Mouse (Mus musculus): ENCODE measurements around the gene Pkd1l2. TPM values are rescaled to one million over a fixed set of nuclear protein-coding genes. Genes with fewer than 3 reads are reported as not detected.

Gene Pkd1l2
- total RNA-seq, 2 experiments from 2014 or later, result 0.17 to 0.39 TPM

DNA sequence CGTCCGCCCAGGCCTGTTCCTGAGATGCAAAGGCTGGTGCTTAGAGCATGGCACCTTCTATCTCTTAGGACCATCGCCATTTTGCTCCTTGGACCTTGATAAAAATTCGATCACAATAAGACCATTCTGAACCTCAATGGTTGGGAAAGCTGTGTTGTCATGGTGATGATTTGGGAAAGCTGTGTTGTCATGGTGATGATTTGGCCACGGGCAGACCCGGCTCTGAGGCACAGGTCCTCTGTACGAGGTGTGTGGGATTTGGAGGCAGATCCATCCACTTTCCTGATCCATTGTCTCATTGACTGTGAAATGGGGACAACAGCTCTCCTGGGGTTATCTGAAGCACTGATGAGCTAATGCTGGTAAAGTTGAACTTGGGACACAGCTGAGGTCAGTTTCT lies 42.4 kb downstream of the Pkd1l2 start:
- ATAC-seq (replicated peaks; ENCODE audit: poor library complexity), result no peak

- ATAC-seq (replicated peaks; ENCODE audit: poor library complexity), result no peak
Measured at GRCm38 (mm10) chr8:117037374-117037935, 44.8 kb downstream of the Pkd1l2 start.

- peak; percentile 82 for ATAC-seq (replicated peaks; ENCODE audit: poor library complexity)
Measured at GRCm38 (mm10) chr8:117033393-117033792, 48.9 kb downstream of the Pkd1l2 start.

DNA sequence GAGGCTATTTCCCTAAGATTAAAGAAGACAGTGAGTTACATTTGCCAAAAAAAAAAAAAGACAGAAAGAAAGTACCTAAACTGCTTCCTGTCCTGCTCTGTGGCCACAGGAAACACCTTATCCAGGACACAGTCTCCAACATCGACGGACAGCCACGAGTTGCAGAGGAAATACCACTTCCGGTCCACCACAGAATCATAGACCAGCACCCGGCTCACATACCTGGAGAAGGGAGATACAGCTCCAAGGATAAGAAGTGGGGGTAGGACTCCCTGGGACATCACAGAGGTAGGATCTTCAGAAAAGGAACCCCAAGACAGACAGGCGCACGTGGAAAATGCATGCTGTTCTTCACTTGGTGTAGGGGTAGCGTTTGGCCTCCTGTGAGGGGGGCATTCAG lies 49.6 kb downstream of the Pkd1l2 start:
- ATAC-seq (replicated peaks; ENCODE audit: poor library complexity), result peak; percentile 39; the same call in 1 of the 2 replicates

GRCm38 (mm10) chr8:117031476-117031875 lies 50.8 kb downstream of the Pkd1l2 start:
- no peak for ATAC-seq (replicated peaks; ENCODE audit: poor library complexity)

- no peak for ATAC-seq (replicated peaks; ENCODE audit: poor library complexity)
Measured at GRCm38 (mm10) chr8:117028686-117029085, 53.6 kb downstream of the Pkd1l2 start.

GRCm38 (mm10) chr8:117027601-117028000 lies 54.6 kb downstream of the Pkd1l2 start:
- ATAC-seq (replicated peaks; ENCODE audit: poor library complexity), result no peak

DNA sequence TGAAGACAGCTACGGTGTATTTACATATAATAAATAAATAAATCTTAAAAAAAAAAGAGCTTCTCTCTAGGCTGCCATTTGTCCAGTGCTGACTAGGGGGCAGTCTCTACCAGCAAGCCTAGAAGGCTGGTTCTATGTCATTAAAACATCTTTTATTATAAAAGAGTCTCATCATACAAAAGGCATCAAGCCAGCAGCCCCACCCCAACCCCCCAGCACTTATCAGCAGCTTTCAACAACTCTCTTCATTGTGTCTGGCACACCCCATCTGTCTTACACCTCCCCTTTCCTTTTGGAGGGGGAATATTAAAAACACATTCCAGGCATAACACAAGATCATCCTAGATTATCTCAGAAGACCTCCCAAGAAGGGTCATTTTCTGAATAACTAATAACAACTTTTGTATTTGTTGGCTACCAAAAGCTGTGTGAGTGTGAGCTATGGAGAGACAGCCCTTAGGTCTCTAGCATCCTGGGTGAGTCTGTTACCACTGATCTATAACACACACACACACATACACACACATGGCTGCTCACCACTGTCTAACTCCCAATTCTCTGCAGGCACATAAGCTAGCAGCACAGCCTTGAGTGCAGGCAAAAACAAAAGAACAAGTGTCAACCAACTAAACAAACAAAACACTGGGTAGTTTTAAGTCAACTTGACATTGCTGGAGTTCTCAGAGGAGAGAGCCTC lies 59.8 kb downstream of the Pkd1l2 start:
- ATAC-seq (replicated peaks; ENCODE audit: poor library complexity), result peak; percentile 80

DNA sequence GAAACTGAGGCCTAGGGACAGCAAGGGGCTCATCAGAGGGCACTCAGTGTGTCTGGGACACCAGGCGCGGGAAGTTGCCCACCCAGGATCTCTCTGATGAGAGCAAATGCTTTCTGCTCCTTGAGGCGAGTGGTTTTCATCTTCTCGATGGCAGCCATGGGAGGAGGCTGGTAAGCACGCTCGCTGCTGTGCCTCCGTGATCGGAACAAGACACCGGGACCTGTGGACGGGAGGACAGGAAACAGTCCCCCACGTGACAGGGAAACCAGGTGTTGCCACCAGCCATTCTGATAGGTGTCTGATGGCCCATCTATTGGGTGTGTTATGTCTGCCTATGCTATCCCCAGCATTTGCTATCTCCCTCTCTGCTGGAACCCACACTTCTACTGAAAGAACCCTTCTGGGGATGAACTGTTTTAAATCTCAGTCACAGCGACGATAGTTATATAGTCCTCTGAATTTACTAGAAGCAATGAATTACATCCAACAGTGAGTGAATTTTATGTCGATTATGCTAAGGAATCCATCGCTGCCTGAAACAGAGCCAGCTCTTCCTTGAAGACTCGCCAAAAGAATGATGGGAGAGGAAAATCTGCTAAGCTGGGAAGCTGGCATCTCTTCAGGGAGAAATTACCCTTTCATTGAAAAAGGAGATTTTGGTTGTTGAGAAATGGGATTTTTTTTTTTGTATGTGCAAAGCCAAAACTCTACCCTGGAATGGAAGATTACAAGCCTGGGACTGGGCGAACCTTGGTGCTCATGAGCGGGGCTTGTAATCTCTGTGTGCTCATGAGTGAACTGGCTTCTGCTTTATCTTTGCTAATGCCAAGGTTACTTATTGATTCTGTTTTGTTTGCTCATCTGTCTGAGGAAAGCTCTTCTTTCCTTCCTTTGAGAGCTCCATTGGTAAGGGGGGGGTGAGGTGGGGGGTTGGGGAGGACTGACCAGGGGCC lies 62.6 kb downstream of the Pkd1l2 start:
- ATAC-seq (replicated peaks; ENCODE audit: poor library complexity), result no peak

DNA sequence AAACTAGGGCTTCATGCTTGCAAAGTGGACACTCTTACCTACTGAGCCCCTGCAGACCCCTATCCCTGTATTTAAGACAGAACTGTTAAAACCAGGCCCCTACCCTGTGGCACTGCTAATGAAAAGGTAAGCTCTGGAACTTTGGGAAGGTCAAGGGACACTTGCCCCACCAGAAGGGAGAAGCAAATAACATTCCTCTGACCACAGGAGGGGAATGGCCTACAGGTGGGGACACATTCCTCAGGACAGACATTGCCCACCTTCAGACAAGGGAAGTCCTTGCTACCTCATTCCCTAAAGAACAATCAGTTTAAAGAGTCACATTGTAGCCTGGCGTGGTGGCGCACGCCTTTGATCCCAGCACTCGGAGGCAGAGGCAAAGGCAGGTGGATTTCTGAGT lies 64.4 kb downstream of the Pkd1l2 start:
- no peak for ATAC-seq (replicated peaks; ENCODE audit: poor library complexity)

DNA sequence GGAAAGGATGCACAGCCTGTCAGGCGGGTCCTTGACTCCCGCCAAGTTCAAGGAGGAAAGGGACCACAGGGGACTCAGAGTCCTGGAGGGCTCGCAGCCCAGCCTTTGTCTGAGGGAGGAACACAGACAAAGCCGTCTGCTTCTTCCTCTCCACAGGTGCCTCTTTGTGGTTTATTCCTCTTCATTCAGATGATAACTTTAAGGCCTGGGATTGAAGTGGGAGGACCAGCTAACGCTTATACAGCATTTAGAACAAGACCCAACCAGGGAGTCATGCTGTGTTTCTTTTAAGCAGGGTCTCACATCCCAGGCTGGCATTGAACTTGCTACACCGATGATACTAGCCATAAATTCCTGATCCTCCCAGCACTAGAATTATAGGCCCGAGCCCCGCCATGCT lies 65.2 kb downstream of the Pkd1l2 start:
- no peak for ATAC-seq (replicated peaks; ENCODE audit: poor library complexity)

- no peak for ATAC-seq (replicated peaks; ENCODE audit: poor library complexity)
Measured at GRCm38 (mm10) chr8:117015670-117016069, 66.6 kb downstream of the Pkd1l2 start.

DNA sequence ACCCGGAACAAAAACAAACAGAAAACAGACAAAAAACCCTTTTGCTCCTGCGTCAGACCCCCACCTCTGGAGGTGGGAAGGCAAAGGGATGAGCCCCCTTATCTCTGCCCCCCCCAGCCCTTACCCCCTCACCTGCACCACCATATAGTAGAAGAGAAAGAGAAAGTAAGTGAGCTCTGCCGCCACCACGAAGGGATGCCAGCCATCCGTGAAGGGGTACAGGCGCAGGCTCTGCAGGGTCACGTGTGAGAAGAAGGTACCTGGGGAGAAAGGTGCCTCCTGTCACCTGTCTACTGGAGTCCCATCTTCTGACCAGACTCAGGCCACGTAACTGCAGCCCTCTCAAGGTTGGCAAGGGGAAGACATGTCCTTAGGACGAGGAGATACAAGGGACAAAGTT lies 70.9 kb downstream of the Pkd1l2 start:
- ATAC-seq (replicated peaks; ENCODE audit: poor library complexity), result no peak

DNA sequence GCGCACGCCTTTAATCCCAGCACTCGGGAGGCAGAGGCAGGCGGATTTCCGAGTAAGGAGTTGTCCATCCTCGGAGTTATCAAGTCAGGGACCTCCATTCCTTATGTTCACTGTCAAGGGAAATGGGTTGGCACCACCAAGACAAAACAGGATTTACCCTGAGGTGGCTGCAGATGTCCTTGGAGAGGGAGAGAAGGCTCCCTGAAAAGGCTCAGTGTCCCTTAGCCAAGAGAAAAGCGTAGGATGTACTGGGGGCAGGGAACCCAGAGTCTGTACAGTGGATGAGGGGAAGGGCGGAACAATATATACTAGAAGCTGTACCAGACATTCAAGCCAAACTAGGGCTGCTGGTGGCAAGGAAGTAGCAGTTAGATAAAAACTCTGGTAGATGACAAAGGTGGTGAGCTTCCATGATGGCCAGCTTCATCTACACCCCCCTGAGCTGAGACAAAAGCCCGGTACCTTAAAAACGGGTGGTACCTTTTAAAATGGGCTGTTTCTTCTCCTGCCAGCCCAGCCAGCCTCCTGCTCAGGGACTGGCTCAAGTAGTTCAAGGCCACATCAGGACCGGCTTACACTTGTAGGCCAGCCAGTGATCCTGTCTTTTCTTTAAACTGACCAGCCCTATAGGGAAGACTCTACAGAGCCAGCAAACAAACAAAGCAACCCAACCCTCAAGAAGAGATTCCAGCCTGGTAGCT lies 88.1 kb downstream of the Pkd1l2 start:
- no peak for ATAC-seq (replicated peaks; ENCODE audit: poor library complexity)

- peak; percentile 96 for ATAC-seq (replicated peaks; ENCODE audit: poor library complexity)
Measured at GRCm38 (mm10) chr8:116993095-116993867, 89.0 kb downstream of the Pkd1l2 start, which contains the start of gene Gcsh. TSS of gene Gcsh (minus strand) at chr8:116993537.

GRCm38 (mm10) chr8:116992176-116992971 lies 89.9 kb downstream of the Pkd1l2 start:
- peak; percentile 11; the same call in 1 of the 2 replicates for ATAC-seq (replicated peaks; ENCODE audit: poor library complexity)

GRCm38 (mm10) chr8:116991241-116991640 lies 91.0 kb downstream of the Pkd1l2 start:
- ATAC-seq (replicated peaks; ENCODE audit: poor library complexity), result no peak

DNA sequence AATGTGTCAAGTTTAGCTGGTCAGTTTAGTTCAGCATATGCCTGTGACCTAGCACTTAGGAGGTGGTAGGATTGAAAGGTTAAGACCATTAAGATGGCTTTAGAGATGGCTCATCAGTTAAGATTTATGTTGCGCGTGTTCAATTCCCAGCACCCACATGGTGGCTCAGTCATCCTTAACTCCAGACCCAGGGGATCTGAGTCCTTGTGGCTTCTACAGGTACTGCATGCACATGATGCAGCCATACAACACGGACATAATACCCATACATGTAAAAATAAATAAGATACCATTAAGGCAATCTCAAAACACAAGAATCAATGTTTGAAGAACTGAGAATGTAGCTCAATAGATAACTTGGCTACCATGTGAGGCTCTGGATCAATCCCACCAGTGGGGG lies 92.4 kb downstream of the Pkd1l2 start:
- no peak for ATAC-seq (replicated peaks; ENCODE audit: poor library complexity)

DNA sequence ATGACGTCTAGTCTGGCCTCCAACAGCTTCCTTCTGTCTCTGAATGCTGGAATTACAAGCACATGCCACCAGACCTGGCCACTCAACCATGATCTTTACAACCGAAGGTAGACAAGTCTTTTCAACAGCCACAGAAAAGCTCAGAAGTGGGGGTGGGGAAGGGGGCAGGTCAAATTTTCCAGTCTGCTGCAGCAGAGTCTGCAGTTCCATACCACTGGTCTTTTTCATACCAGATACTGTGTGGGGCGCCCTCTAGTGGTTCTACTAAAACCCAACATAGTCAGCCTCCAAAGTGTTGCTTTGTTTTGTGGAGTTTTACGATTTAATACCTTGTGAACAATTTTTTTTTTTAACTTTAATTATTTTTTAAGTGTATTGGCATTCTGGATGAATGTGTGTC lies 102.1 kb downstream of the Pkd1l2 start:
- ATAC-seq (replicated peaks; ENCODE audit: poor library complexity), result peak; percentile 58

Data from megakaryocyte progenitor cell, adult 5-6 weeks (primary cell).